Mouse (Mus musculus) lung, embryonic 14.5 days (tissue): ENCODE measurements around the gene Elovl5. TPM values are rescaled to one million over a fixed set of nuclear protein-coding genes. Genes with fewer than 3 reads are reported as not detected.
A peak's percentile ranks its signal among the peaks of the same experiment; 100 is the strongest.

Experiments used
- ATAC-seq: fragments of 200-750 bp; cut with Nextera tagmentation; 2 replicates; pipeline ENCODE4 v1.8.0; 2017; ENCODE audit warnings: mild to moderate bottlenecking, moderate TSS enrichment, moderate library complexity; ENCODE audit not compliant: insufficient read depth
- DNase-seq: peaks from one replicate; pipeline ENCODE4 v3.0.0-alpha.2; 2015
- H3K27ac ChIP-seq: fragments of 300-500 bp; sonication (generic); 2 replicates; pipeline ENCODE4 v1.5.1; 2014; ENCODE audit warnings: low read depth, mild to moderate bottlenecking, moderate library complexity
- H3K27me3 ChIP-seq: fragments of 300-500 bp; sonication (generic); 2 replicates; pipeline ENCODE4 v1.6.1; 2014; ENCODE audit warnings: low read length, control low read depth; ENCODE audit not compliant: insufficient read depth
- H3K36me3 ChIP-seq: fragments of 300-500 bp; sonication (generic); 2 replicates; pipeline ENCODE4 v1.6.1; 2014; ENCODE audit warnings: control low read depth; ENCODE audit not compliant: insufficient read depth
- H3K4me1 ChIP-seq: fragments of 300-500 bp; sonication (generic); 2 replicates; pipeline ENCODE4 v1.6.1; 2014; ENCODE audit warnings: antibody characterized with exemption, control low read depth; ENCODE audit not compliant: insufficient read depth
- H3K4me2 ChIP-seq: fragments of 300-500 bp; sonication (generic); 2 replicates; pipeline ENCODE4 v1.6.1; 2014; ENCODE audit warnings: mild to moderate bottlenecking
- H3K4me3 ChIP-seq: fragments of 300-500 bp; sonication (generic); 2 replicates; pipeline ENCODE4 v1.5.1; 2014; ENCODE audit warnings: low read depth, low read length
- H3K9ac ChIP-seq: fragments of 300-500 bp; sonication (generic); 2 replicates; pipeline ENCODE4 v1.6.1; 2014
- H3K9me3 ChIP-seq: fragments of 300-500 bp; sonication (generic); 2 replicates; pipeline ENCODE4 v1.6.1; 2016; ENCODE audit warnings: low read depth, low read length, control low read depth
- CTCF ChIP-seq: IDR thresholded peaks from 2 replicates; pipeline ENCODE4 v1.5.1; 2016; ENCODE audit warnings: antibody characterized with exemption, low read depth
- WGBS: fragments of 180-500 bp; shearing (Covaris S2); extraction: QIAGEN DNeasy Blood & Tissue Kit; methylation state at CpG from one replicate; pipeline ENCODE4 v1.1.7; 2014; 5-methylcytosine and 5-hydroxymethylcytosine counted together
- polyA plus RNA-seq: library from polyadenylated mRNA; unstranded; fragments of >200 nt; fragmentation: Nextera tagmentation; extraction: Ambion mirVana; gene quantifications from 2 replicates; pipeline ENCODE4 v1.2.1, GENCODE M21; 2014

Gene Elovl5
- polyA plus RNA-seq, 1 experiment from 2014 or later = 76.7 TPM

GRCm38 (mm10) chr9:77938761-77939553 is 21.8 kb downstream of the Elovl5 start:
- Histone ChIP-seq H3K9me3 (no peaks in the 10 kb centered on the region), H3K4me3 (no peak overlapping the region), H3K9ac (no peak overlapping the region), H3K4me2 (peak overlapping the region; percentile 18; the same call in 1 of the 2 replicates), H3K4me1 (peaks cover 22% of the 10 kb centered on the region), H3K36me3 (no peaks in the 10 kb centered on the region), H3K27me3 (no peaks in the 10 kb centered on the region), H3K27ac (peak overlapping the region; percentile 54; the same call in 1 of the 2 replicates)
- ATAC-seq (peak; percentile 70), DNase-seq (peak; percentile 63)
- 32% methylated on average over 13 of the region's 13 CpGs for WGBS
- no peak for TF ChIP-seq CTCF

- TF ChIP-seq CTCF = no peak
- Histone ChIP-seq H3K4me1 (peaks cover 22% of the 10 kb centered on the region), H3K36me3 (no peaks in the 10 kb centered on the region), H3K4me2 (peak overlapping the region; percentile 18; the same call in 1 of the 2 replicates), H3K4me3 (no peak overlapping the region), H3K9ac (no peak overlapping the region), H3K27ac (peak overlapping the region; percentile 54; the same call in 1 of the 2 replicates), H3K9me3 (no peaks in the 10 kb centered on the region), H3K27me3 (no peaks in the 10 kb centered on the region)
- no peak for DNase-seq
- ATAC-seq = no peak
- 50% methylated on average over 5 of the region's 5 CpGs for WGBS
Observed at GRCm38 (mm10) chr9:77939554-77939920, 22.4 kb downstream of the Elovl5 start.

- no peak for TF ChIP-seq CTCF
- DNase-seq (peak; percentile 45), ATAC-seq (no peak)
- H3K4me2 ChIP-seq = no peak overlapping the region
- no peaks in the 10 kb centered on the region for H3K27me3 ChIP-seq
- no peaks in the 10 kb centered on the region for H3K9me3 ChIP-seq
- 14% methylated on average over 6 of the region's 6 CpGs for WGBS
- no peak overlapping the region for H3K27ac ChIP-seq
- H3K4me3 ChIP-seq = no peak overlapping the region
- H3K4me1 ChIP-seq = peaks cover 22% of the 10 kb centered on the region
- H3K9ac ChIP-seq = no peak overlapping the region
- H3K36me3 ChIP-seq = no peaks in the 10 kb centered on the region
Observed at GRCm38 (mm10) chr9:77941058-77941457, 23.9 kb downstream of the Elovl5 start.

DNA sequence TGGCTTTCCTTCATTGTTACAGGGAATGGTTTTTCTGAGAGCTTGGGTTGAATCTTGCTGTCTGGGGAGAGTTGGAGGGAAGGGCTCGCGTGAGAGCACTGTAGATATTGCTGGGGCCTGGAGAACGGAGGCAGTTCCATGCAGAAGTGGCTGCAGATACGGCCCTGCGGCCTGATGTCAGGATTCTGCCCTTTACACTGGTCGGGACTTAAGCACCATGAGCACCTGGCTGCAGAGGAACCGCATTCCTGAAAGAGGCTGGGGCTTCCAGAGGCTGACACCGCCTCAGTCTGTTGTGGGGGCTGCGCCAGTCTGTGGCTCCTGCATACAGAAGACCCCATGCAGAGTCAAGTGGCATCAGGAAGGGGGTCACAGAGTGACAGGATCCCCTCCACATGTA is 24.7 kb downstream of the Elovl5 start:
- H3K27ac ChIP-seq = no peak overlapping the region
- H3K9me3 ChIP-seq = no peaks in the 10 kb centered on the region
- H3K4me3 ChIP-seq = no peak overlapping the region
- ATAC-seq = no peak
- H3K27me3 ChIP-seq = no peaks in the 10 kb centered on the region
- H3K4me2 ChIP-seq = no peak overlapping the region
- no peak for DNase-seq
- H3K4me1 ChIP-seq = peaks cover 22% of the 10 kb centered on the region
- WGBS = 46% methylated on average over 9 of the region's 9 CpGs
- no peak overlapping the region for H3K9ac ChIP-seq
- no peaks in the 10 kb centered on the region for H3K36me3 ChIP-seq
- no peak for TF ChIP-seq CTCF

- no peak for TF ChIP-seq CTCF
- Histone ChIP-seq H3K36me3 (no peaks in the 10 kb centered on the region), H3K4me3 (no peak overlapping the region), H3K4me1 (peaks cover 22% of the 10 kb centered on the region), H3K4me2 (no peak overlapping the region), H3K27me3 (no peaks in the 10 kb centered on the region), H3K9me3 (no peaks in the 10 kb centered on the region), H3K9ac (no peak overlapping the region), H3K27ac (no peak overlapping the region)
- DNase-seq (no peak), ATAC-seq (no peak)
- WGBS = 74% methylated on average over 10 of the region's 10 CpGs
Observed at GRCm38 (mm10) chr9:77942411-77942810, 25.2 kb downstream of the Elovl5 start.

DNA sequence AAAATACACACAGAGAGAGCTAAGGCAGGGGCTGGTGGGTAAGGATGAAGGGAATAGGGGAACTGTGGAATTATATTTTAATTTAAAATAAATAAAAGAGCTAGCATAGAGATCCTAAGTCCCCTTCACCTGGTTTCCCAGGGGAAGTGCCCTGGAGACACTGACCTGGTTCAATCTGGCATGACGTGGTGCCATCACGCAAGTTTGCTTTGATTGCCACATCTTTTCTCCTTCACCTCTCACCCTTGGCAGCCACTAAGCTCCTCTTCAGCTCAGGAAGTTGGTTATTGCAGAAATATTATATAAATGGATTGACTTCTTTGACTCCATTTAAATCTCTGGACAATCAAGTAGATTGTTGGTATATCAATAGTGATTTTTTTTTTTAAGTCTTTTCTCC is 26.2 kb downstream of the Elovl5 start:
- no peak overlapping the region for H3K27ac ChIP-seq
- H3K27me3 ChIP-seq = no peaks in the 10 kb centered on the region
- no peak overlapping the region for H3K4me2 ChIP-seq
- DNase-seq = no peak
- H3K9me3 ChIP-seq = no peaks in the 10 kb centered on the region
- no peak for ATAC-seq
- H3K4me3 ChIP-seq = no peak overlapping the region
- H3K4me1 ChIP-seq = peaks cover 22% of the 10 kb centered on the region
- no peaks in the 10 kb centered on the region for H3K36me3 ChIP-seq
- no peak overlapping the region for H3K9ac ChIP-seq
- 78% methylated on average over 2 of the region's 2 CpGs for WGBS
- TF ChIP-seq CTCF = no peak

GRCm38 (mm10) chr9:77944195-77944594 is 27.0 kb downstream of the Elovl5 start:
- no peak for TF ChIP-seq CTCF
- Histone ChIP-seq H3K9ac (no peak overlapping the region), H3K4me2 (no peak overlapping the region), H3K27ac (no peak overlapping the region), H3K4me3 (no peak overlapping the region), H3K9me3 (no peaks in the 10 kb centered on the region), H3K36me3 (no peaks in the 10 kb centered on the region), H3K4me1 (peaks cover 15% of the 10 kb centered on the region), H3K27me3 (no peaks in the 10 kb centered on the region)
- no peak for DNase-seq
- WGBS = 90% methylated on average over 3 of the region's 3 CpGs
- ATAC-seq = no peak
